Mouse (Mus musculus): ENCODE data around the gene Gm2564.
"Not testable (repeated sequence)": the region's sequence is repeated elsewhere in the genome, so short reads cannot be mapped to it uniquely, and the experiment has no call there.

The Gm2564 gene

GRCm38 (mm10) chr4:42629419-42629818, at the start of gene Gm2564:
TSS of gene Gm2564 (plus strand) at chr4:42629719.
- not testable (repeated sequence) for DNase-seq (ENCODE audit: low spot score)

- DNase-seq (ENCODE audit: low spot score), result not testable (repeated sequence)
Measured at GRCm38 (mm10) chr4:42611895-42612294, 17.6 kb upstream of the Gm2564 start, which contains the start of gene Gm10591. TSS of gene Gm10591 (plus strand) at chr4:42612195.

GRCm38 (mm10) chr4:42654951-42655350, 25.4 kb downstream of the Gm2564 start, which contains the start of gene Ccl27b:
TSS of gene Ccl27b (plus strand) at chr4:42655251.
- not testable (repeated sequence) for DNase-seq (ENCODE audit: low spot score)

- DNase-seq (ENCODE audit: low spot score), result not testable (repeated sequence)
Measured at GRCm38 (mm10) chr4:42661793-42662192, 32.3 kb downstream of the Gm2564 start, which contains the start of gene Il11ra2. TSS of gene Il11ra2 (minus strand) at chr4:42661893.

GRCm38 (mm10) chr4:42675415-42675814, 45.9 kb downstream of the Gm2564 start:
- not testable (repeated sequence) for DNase-seq (ENCODE audit: low spot score)

GRCm38 (mm10) chr4:42679365-42679764, 49.8 kb downstream of the Gm2564 start:
- DNase-seq (ENCODE audit: low spot score), result not testable (repeated sequence)

GRCm38 (mm10) chr4:42680374-42681356, 51.1 kb downstream of the Gm2564 start:
- not testable (repeated sequence) for DNase-seq (ENCODE audit: low spot score)
